Mouse (Mus musculus): ENCODE data around the gene Esrrg. TPM values are rescaled to one million over a fixed set of nuclear protein-coding genes. Genes with fewer than 3 reads are reported as not detected.

Esrrg gene
- total and polyA plus RNA-seq, 3 experiments = 0.01 TPM; not detected in 2

- DNase-seq (ENCODE audit: low read depth, low spot score) = no peak
- Histone ChIP-seq H3K27me3 (ENCODE audit: control insufficient read depth in 1 of 2, insufficient read depth in 2 of 2, low read length in 2 of 2) (peaks cover 0 to 2% of the 10 kb centered on the region in 2 experiments), H3K4me1 (ENCODE audit: control insufficient read depth in 1 of 2, insufficient read depth in 2 of 2, low read length in 2 of 2) (no peaks in the 10 kb centered on the region), H3K79me2 (ENCODE audit: control insufficient read depth, insufficient read depth, low read length, poor library complexity) (no peaks in the 10 kb centered on the region), H3K36me3 (ENCODE audit: control insufficient read depth in 1 of 2, insufficient read depth in 2 of 2, low read length in 2 of 2) (no peaks in the 10 kb centered on the region), H3K9me3 (replicated peaks; ENCODE audit: insufficient read depth, low read length) (no peaks in the 10 kb centered on the region), H3K9ac (ENCODE audit: control insufficient read depth, low read depth, low read length, poor library complexity, severe bottlenecking) (no peak overlapping the region), H3K27ac (ENCODE audit: control insufficient read depth, low read depth, low read length) (no peak overlapping the region), H3K4me3 (ENCODE audit: control insufficient read depth in 1 of 2, insufficient read depth in 1 of 2, low read depth in 2 of 2, low read length in 2 of 2) (no peak overlapping the region)
- TF ChIP-seq E2F4 (IDR thresholded peaks at IDR 0.05; ENCODE audit: borderline replicate concordance, low read depth, low read length) = no peak
- TF ChIP-seq USF2 (IDR thresholded peaks at IDR 0.05; ENCODE audit: borderline replicate concordance in 1 of 2, insufficient read depth in 1 of 2, low read depth in 1 of 2, low read length in 2 of 2) = no peak
- TF ChIP-seq MYB (IDR thresholded peaks at IDR 0.05; ENCODE audit: low read depth, low read length) = no peak
- TF ChIP-seq GABPA (IDR thresholded peaks at IDR 0.05; ENCODE audit: low read depth, low read length) = no peak
- no peak for TF ChIP-seq MXI1 (IDR thresholded peaks at IDR 0.05; ENCODE audit: low read depth, low read length)
- no peak for TF ChIP-seq RAD21 (IDR thresholded peaks at IDR 0.05; ENCODE audit: low read depth, low read length)
- no peak for TF ChIP-seq GATA1 (IDR thresholded peaks at IDR 0.05; ENCODE audit: low read depth, low read length)
- TF ChIP-seq NELFE (IDR thresholded peaks at IDR 0.05; ENCODE audit: low read depth, low read length) = no peak
- no peak for TF ChIP-seq UBTF (IDR thresholded peaks at IDR 0.05; ENCODE audit: borderline replicate concordance, insufficient read depth, low read depth, low read length)
- no peak for TF ChIP-seq EP300 (IDR thresholded peaks at IDR 0.05; ENCODE audit: low read depth in 1 of 2, low read length in 2 of 2)
These were observed 391.6 kb downstream of the Esrrg start for GRCm38 (mm10) chr1:188000189-188000588.

GRCm38 (mm10) chr1:188006820-188007491, 398.4 kb downstream of the Esrrg start:
- TF ChIP-seq EP300 (IDR thresholded peaks at IDR 0.05; ENCODE audit: low read depth in 1 of 2, low read length in 2 of 2) (peak; percentile 57 to 86), GABPA (IDR thresholded peaks at IDR 0.05; ENCODE audit: low read depth, low read length) (no peak), SMC3 (IDR thresholded peaks at IDR 0.05; ENCODE audit: low read depth, low read length) (no peak), SIN3A (IDR thresholded peaks at IDR 0.05; ENCODE audit: low read length) (no peak), POLR2AphosphoS5 (IDR thresholded peaks at IDR 0.05; ENCODE audit: borderline replicate concordance, low read depth, low read length) (no peak), JUND (IDR thresholded peaks at IDR 0.05; ENCODE audit: low read depth, low read length) (no peak), MAFK (IDR thresholded peaks at IDR 0.05; ENCODE audit: borderline replicate concordance, low read depth, low read length) (no peak), MYB (IDR thresholded peaks at IDR 0.05; ENCODE audit: low read depth, low read length) (peak; percentile 78), ETS1 (IDR thresholded peaks at IDR 0.05; ENCODE audit: low read depth, low read length) (peak; percentile 54), RCOR1 (IDR thresholded peaks at IDR 0.05; ENCODE audit: low read depth, low read length) (peak; percentile 85), ZKSCAN1 (IDR thresholded peaks at IDR 0.05; ENCODE audit: low read depth, low read length) (no peak), CTCF (IDR thresholded peaks at IDR 0.05 in 2 of 3, conservative IDR thresholded peaks at IDR 0.05 in 1 of 3; ENCODE audit: control insufficient read depth in 1 of 3, insufficient read depth in 1 of 3, low read depth in 2 of 3, low read length in 3 of 3, poor library complexity in 1 of 3, severe bottlenecking in 1 of 3) (no peak), CHD1 (IDR thresholded peaks at IDR 0.05; ENCODE audit: low read depth, low read length) (no peak), HCFC1 (IDR thresholded peaks at IDR 0.05; ENCODE audit: low read depth, low read length) (no peak), ZC3H11A (IDR thresholded peaks at IDR 0.05; ENCODE audit: low read depth, low read length) (no peak), TCF12 (IDR thresholded peaks at IDR 0.05; ENCODE audit: low read depth, low read length) (peak; percentile 78), MXI1 (IDR thresholded peaks at IDR 0.05; ENCODE audit: low read depth, low read length) (no peak), NRF1 (IDR thresholded peaks at IDR 0.05; ENCODE audit: insufficient read depth, low read depth, low read length, poor library complexity, severe bottlenecking) (no peak), ELF1 (IDR thresholded peaks at IDR 0.05; ENCODE audit: low read depth, low read length) (no peak), GATA1 (IDR thresholded peaks at IDR 0.05; ENCODE audit: low read depth, low read length) (peak; percentile 85)
- Histone ChIP-seq H3K4me3 (ENCODE audit: control insufficient read depth in 1 of 2, insufficient read depth in 1 of 2, low read depth in 2 of 2, low read length in 2 of 2) (peak overlapping the region; percentile 30 to 32; a peak in 3 of 4 replicates), H3K9ac (ENCODE audit: control insufficient read depth, low read depth, low read length, poor library complexity, severe bottlenecking) (no peak overlapping the region), H3K36me3 (ENCODE audit: control insufficient read depth in 1 of 2, insufficient read depth in 2 of 2, low read length in 2 of 2) (peaks cover 0 to 2% of the 10 kb centered on the region in 2 experiments; a peak in 1 of 4 replicates), H3K4me1 (ENCODE audit: control insufficient read depth in 1 of 2, insufficient read depth in 2 of 2, low read length in 2 of 2) (peaks cover 3 to 11% of the 10 kb centered on the region in 2 experiments; a peak in 2 of 4 replicates), H3K9me3 (replicated peaks; ENCODE audit: insufficient read depth, low read length) (no peaks in the 10 kb centered on the region), H3K79me2 (ENCODE audit: control insufficient read depth, insufficient read depth, low read length, poor library complexity) (no peaks in the 10 kb centered on the region), H3K27me3 (ENCODE audit: control insufficient read depth in 1 of 2, insufficient read depth in 2 of 2, low read length in 2 of 2) (peaks cover 0 to 2% of the 10 kb centered on the region in 2 experiments; a peak in 3 of 4 replicates), H3K27ac (ENCODE audit: control insufficient read depth, low read depth, low read length) (peak overlapping the region; percentile 15; the same call in 1 of the 2 replicates)
- peak; percentile 63 for DNase-seq (ENCODE audit: low read depth, low spot score)
